Mouse (Mus musculus) stomach, postnatal 0 days (tissue): ENCODE data around the gene Mark3. TPM values are rescaled to one million over a fixed set of nuclear protein-coding genes. Genes with fewer than 3 reads are reported as not detected.

Experiments used
- ATAC-seq: fragments of 200-750 bp; cut with Nextera tagmentation; 2 replicates; pipeline ENCODE4 v1.8.0; 2017; ENCODE audit not compliant: low FRiP score, low TSS enrichment
- DNase-seq: peaks from one replicate; pipeline ENCODE4 v3.0.0-alpha.2; 2016; ENCODE audit warnings: low spot score
- H3K27ac ChIP-seq: fragments of 300-500 bp; sonication (generic); replicated peaks from 2 replicates; pipeline ENCODE4 v1.5.1; 2014; ENCODE audit warnings: mild to moderate bottlenecking, control low read depth
- H3K27me3 ChIP-seq: fragments of 300-500 bp; sonication (generic); 2 replicates; pipeline ENCODE4 v1.6.1; 2014; ENCODE audit warnings: low read length; ENCODE audit not compliant: control insufficient read depth, insufficient read depth
- H3K36me3 ChIP-seq: fragments of 300-500 bp; sonication (generic); 2 replicates; pipeline ENCODE4 v1.6.1; 2014; ENCODE audit warnings: low read length, mixed read lengths; ENCODE audit not compliant: control insufficient read depth, insufficient read depth
- H3K4me1 ChIP-seq: fragments of 300-500 bp; sonication (generic); replicated peaks from 2 replicates; pipeline ENCODE4 v1.6.1; 2014; ENCODE audit warnings: antibody characterized with exemption; ENCODE audit not compliant: control insufficient read depth, insufficient read depth
- H3K4me2 ChIP-seq: fragments of 300-500 bp; sonication (generic); replicated peaks from 2 replicates; pipeline ENCODE4 v1.6.1; 2014; ENCODE audit warnings: low read depth, mild to moderate bottlenecking, control low read depth, moderate library complexity
- H3K4me3 ChIP-seq: fragments of 300-500 bp; sonication (generic); 2 replicates; pipeline ENCODE4 v1.5.1; 2014; ENCODE audit warnings: low read depth, low read length, control low read depth
- H3K9ac ChIP-seq: fragments of 300-500 bp; sonication (generic); 2 replicates; pipeline ENCODE4 v1.6.1; 2014; ENCODE audit warnings: mild to moderate bottlenecking, low read length, control low read depth, mixed read lengths
- H3K9me3 ChIP-seq: fragments of 300-500 bp; sonication (generic); 2 replicates; pipeline ENCODE4 v1.6.1; 2016; ENCODE audit warnings: low read length; ENCODE audit not compliant: control insufficient read depth
- CTCF ChIP-seq: IDR thresholded peaks from 2 replicates; pipeline ENCODE4 v1.5.1; 2016; ENCODE audit warnings: antibody characterized with exemption, low read depth, mild to moderate bottlenecking, moderate library complexity
- EP300 ChIP-seq: optimal IDR thresholded peaks from 2 replicates; pipeline ENCODE3; 2016; ENCODE audit warnings: antibody characterized with exemption
- WGBS: fragments of 180-500 bp; shearing (Covaris S2); extraction: QIAGEN DNeasy Blood & Tissue Kit; methylation state at CpG from one replicate; pipeline ENCODE4 v1.1.7; 2014; 5-methylcytosine and 5-hydroxymethylcytosine counted together
- polyA plus RNA-seq: library from polyadenylated mRNA; unstranded; fragments of >200 nt; fragmentation: Nextera tagmentation; extraction: Ambion mirVana; gene quantifications from 2 replicates; pipeline ENCODE4 v1.2.1, GENCODE M21; 2015

Gene Mark3
- polyA plus RNA-seq, 1 experiment from 2014 or later: 15.6 TPM

DNA sequence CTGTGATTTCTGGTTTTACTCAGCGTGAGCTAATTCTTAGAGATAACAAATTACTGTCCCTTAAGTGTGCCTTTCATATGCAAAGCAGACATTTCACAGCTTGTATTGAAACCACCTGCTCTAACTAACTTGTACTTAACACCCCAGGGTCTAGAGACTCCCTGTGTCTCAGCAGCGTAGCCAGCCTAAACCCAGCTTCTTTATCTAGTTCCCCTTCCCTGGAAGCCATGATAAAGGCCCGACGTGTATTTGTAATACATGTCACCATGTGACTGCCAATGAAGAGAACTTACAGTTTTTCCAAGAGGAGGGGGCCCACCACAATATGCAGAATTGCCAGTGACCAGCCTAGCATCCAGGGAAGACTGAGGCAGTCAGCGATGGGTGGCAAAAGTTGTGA is 33.7 kb downstream of the Mark3 start:
- H3K9ac ChIP-seq: no peak overlapping the region
- no peaks in the 10 kb centered on the region for H3K4me1 ChIP-seq
- DNase-seq: no peak
- TF ChIP-seq EP300 (no peak), CTCF (no peak)
- no peak overlapping the region for H3K4me3 ChIP-seq
- H3K36me3 ChIP-seq: peaks cover 4% of the 10 kb centered on the region; the same call in 1 of the 2 replicates
- no peak overlapping the region for H3K4me2 ChIP-seq
- 62% methylated on average over 5 of the region's 5 CpGs for WGBS
- no peak overlapping the region for H3K27ac ChIP-seq
- ATAC-seq: no peak
- H3K27me3 ChIP-seq: no peaks in the 10 kb centered on the region
- H3K9me3 ChIP-seq: no peaks in the 10 kb centered on the region

DNA sequence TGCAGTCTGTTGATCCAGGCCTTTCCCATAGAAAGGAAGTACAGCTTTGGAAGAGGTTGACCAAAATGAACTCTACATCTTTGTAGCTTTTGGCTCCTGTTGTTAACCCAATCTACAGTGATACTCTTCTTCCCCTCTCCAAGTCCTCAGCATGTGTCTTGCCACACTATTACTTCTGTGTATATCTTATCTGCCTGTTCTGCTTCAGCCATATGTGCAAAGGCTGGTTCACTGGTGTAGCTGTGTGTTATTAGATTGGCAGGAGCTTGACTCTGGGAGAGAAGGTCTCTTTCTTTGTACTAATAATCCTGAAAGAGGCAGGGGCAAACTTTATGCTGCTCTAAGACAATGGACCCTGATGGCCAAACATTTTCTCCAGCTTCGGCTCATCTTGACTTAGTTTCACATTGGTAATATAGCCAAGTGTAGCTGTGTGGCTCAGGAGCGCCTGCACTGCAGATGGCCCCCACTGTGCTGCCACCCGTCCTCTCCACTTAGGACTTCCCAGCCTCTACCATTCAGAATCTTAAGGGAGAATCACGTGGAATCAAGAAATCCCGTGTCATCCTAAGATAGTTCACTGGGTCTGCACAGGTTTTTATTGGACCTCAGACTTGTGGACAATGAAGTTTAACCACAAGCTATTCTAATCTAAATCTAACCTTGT is 40.3 kb downstream of the Mark3 start:
- no peaks in the 10 kb centered on the region for H3K27me3 ChIP-seq
- TF ChIP-seq EP300: no peak
- no peak overlapping the region for H3K4me3 ChIP-seq
- peaks cover 9% of the 10 kb centered on the region; the same call in 1 of the 2 replicates for H3K36me3 ChIP-seq
- ATAC-seq (no peak), DNase-seq (no peak)
- 88% methylated on average over 5 of the region's 5 CpGs for WGBS
- no peaks in the 10 kb centered on the region for H3K4me1 ChIP-seq
- H3K9ac ChIP-seq: no peak overlapping the region
- no peak overlapping the region for H3K4me2 ChIP-seq
- H3K9me3 ChIP-seq: no peaks in the 10 kb centered on the region
- H3K27ac ChIP-seq: no peak overlapping the region

DNA sequence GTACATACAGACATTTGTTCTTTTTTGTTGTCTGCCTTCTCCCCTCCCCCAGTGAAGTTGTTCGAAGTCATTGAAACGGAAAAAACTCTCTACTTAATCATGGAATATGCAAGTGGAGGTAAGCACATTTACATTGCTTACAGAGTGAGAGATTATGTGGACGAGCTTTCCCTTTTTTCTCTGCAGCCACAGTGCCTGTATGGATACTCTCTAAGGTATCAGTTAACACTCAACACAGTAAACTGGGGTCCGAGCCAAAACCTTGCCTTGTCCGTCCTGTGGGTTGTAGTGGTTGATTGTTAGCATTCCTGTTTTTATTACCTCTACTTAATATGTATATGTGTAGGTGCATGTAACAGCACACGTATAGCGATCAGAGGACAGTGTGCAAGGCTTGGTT is 43.9 kb downstream of the Mark3 start:
- 87% methylated on average over 7 of the region's 7 CpGs for WGBS
- Histone ChIP-seq H3K27ac (no peak overlapping the region), H3K27me3 (no peaks in the 10 kb centered on the region), H3K9me3 (no peaks in the 10 kb centered on the region), H3K9ac (no peak overlapping the region), H3K36me3 (peaks cover 10% of the 10 kb centered on the region; the same call in 1 of the 2 replicates), H3K4me3 (no peak overlapping the region), H3K4me1 (no peaks in the 10 kb centered on the region), H3K4me2 (no peak overlapping the region)
- TF ChIP-seq EP300 (no peak), CTCF (no peak)
- ATAC-seq (no peak), DNase-seq (no peak)

DNA sequence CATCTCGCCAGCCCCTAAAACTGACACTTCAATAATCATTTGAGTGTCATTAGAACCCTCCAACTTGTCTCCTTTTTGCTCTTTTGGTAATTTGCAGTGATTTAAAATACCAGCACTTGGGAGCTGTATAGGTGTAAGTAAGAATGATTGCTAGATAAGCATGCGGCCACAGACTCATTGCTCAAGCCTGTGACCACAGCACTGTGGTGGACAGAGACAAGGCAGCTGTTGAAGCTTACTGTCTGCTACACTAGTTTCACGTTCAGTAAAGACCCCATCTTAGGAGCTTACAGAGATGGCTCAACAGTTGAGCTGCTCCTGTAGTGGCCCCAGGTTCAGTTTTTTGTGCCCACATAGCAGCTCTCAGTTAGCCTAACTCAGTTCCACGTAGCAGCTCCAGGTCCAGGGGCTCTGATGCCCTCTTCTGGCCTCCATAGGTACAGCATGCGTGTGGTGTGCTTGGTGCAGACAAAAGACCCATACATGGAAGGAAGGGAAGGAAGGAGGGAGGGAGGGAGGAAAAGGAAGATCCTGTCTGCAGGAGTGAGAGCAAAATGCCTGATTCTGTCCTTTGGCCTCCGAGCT is 73.8 kb downstream of the Mark3 start:
- no peak overlapping the region for H3K27ac ChIP-seq
- no peaks in the 10 kb centered on the region for H3K9me3 ChIP-seq
- DNase-seq (peak; percentile 68), ATAC-seq (peak; percentile 65)
- 49% methylated on average over 6 of the region's 6 CpGs for WGBS
- peak; percentile 91 for TF ChIP-seq CTCF
- no peak for TF ChIP-seq EP300
- no peaks in the 10 kb centered on the region for H3K4me1 ChIP-seq
- no peak overlapping the region for H3K4me3 ChIP-seq
- peaks cover 18% of the 10 kb centered on the region; the same call in 1 of the 2 replicates for H3K36me3 ChIP-seq
- H3K27me3 ChIP-seq: no peaks in the 10 kb centered on the region
- H3K4me2 ChIP-seq: no peak overlapping the region
- H3K9ac ChIP-seq: no peak overlapping the region

DNA sequence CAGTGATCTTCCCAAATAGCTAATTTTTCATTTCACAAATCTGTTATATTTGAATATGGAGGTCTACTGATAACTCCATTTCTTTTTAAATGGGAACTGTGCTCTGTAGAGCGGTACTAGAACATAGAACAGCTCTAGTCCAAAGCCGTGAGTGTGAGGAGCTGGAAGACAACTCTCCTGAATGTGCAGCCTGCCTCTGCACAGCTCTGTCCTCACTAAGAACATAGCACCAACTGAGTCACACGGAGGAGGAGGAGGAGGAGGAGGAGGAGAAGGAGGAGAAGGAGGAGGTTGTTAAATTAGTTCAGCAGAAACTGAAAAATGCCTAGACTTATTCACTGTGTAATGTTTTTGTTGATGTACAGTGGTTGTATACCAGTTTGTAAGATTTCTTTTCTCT is 78.6 kb downstream of the Mark3 start:
- no peaks in the 10 kb centered on the region for H3K27me3 ChIP-seq
- no peaks in the 10 kb centered on the region for H3K4me1 ChIP-seq
- H3K9me3 ChIP-seq: no peaks in the 10 kb centered on the region
- peaks cover 17% of the 10 kb centered on the region for H3K36me3 ChIP-seq
- no peak overlapping the region for H3K4me2 ChIP-seq
- no peak overlapping the region for H3K9ac ChIP-seq
- H3K27ac ChIP-seq: no peak overlapping the region
- no peak for DNase-seq
- TF ChIP-seq CTCF: no peak
- TF ChIP-seq EP300: no peak
- ATAC-seq: no peak
- H3K4me3 ChIP-seq: no peak overlapping the region
- WGBS: 87% methylated on average over 3 of the region's 3 CpGs

DNA sequence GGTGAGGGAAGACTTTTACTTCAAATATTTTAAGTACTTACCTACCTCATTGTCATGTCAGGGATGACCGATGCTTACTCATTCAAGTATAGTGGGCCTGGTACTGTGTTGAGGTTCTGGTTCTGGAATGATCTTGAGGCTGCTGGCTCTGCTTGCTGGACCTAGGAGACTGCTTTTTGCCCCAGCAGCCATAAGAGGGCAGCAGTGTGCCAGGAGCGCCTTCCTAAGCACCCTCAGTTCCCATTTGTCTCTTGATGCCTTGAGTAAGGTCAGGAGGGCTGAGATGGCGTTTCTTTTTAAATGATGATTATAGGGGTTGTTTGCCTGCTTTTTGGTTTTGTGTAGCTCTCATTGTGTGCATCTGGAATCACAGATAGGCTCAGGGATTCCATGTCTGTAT is 79.1 kb downstream of the Mark3 start:
- Histone ChIP-seq H3K9me3 (no peaks in the 10 kb centered on the region), H3K4me2 (no peak overlapping the region), H3K9ac (no peak overlapping the region), H3K27ac (no peak overlapping the region), H3K4me1 (no peaks in the 10 kb centered on the region), H3K27me3 (no peaks in the 10 kb centered on the region), H3K36me3 (peaks cover 17% of the 10 kb centered on the region), H3K4me3 (no peak overlapping the region)
- peak; percentile 69; the same call in 1 of the 2 replicates for ATAC-seq
- peak; percentile 71 for DNase-seq
- TF ChIP-seq EP300 (no peak), CTCF (peak; percentile 94)
- 17% methylated on average over 3 of the region's 3 CpGs for WGBS
